Mouse (Mus musculus) retina, postnatal 1 day (tissue): Measurements from ENCODE around the gene Stat4.

Experiments used
- DNase-seq: peaks from one replicate; pipeline ENCODE4 v3.0.0-alpha.2; 2012

The Stat4 gene

GRCm38 (mm10) chr1:52147431-52147830 is 160.5 kb downstream of the Stat4 start:
- no peak for DNase-seq

- no peak for DNase-seq
Observed at GRCm38 (mm10) chr1:52148178-52148577, 161.2 kb downstream of the Stat4 start.

- no peak for DNase-seq
Observed at GRCm38 (mm10) chr1:52148696-52149095, 161.7 kb downstream of the Stat4 start.

GRCm38 (mm10) chr1:52149934-52150346 is 163.0 kb downstream of the Stat4 start:
- DNase-seq, result peak; percentile 92

- no peak for DNase-seq
Observed at GRCm38 (mm10) chr1:52150676-52151075, 163.7 kb downstream of the Stat4 start.

- DNase-seq, result no peak
Observed at GRCm38 (mm10) chr1:52151166-52151565, 164.2 kb downstream of the Stat4 start.

- DNase-seq, result no peak
Observed at GRCm38 (mm10) chr1:52152369-52152768, 165.4 kb downstream of the Stat4 start.

- DNase-seq, result no peak
Observed at GRCm38 (mm10) chr1:52152936-52153335, 166.0 kb downstream of the Stat4 start.

GRCm38 (mm10) chr1:52154890-52155289 is 167.9 kb downstream of the Stat4 start:
- no peak for DNase-seq

- no peak for DNase-seq
Observed at GRCm38 (mm10) chr1:52156351-52156750, 169.4 kb downstream of the Stat4 start.
